Mouse (Mus musculus) erythroid progenitor cell, adult 5-6 weeks (primary cell): ENCODE measurements at regions not wholly inside any gene's neighbourhood (a gene's known extent, or its start where the extent isn't known, plus 50 kb on each side); places are given as distances from the start of the nearest gene placed in this dataset.

Experiments used
- ATAC-seq: replicated peaks from 2 replicates; pipeline ENCODE4 v1.8.0; 2016; ENCODE audit warnings: moderate number of reproducible peaks, mild to moderate bottlenecking, moderate TSS enrichment, inconsistent platforms; ENCODE audit not compliant: poor library complexity, low FRiP score, severe bottlenecking

DNA sequence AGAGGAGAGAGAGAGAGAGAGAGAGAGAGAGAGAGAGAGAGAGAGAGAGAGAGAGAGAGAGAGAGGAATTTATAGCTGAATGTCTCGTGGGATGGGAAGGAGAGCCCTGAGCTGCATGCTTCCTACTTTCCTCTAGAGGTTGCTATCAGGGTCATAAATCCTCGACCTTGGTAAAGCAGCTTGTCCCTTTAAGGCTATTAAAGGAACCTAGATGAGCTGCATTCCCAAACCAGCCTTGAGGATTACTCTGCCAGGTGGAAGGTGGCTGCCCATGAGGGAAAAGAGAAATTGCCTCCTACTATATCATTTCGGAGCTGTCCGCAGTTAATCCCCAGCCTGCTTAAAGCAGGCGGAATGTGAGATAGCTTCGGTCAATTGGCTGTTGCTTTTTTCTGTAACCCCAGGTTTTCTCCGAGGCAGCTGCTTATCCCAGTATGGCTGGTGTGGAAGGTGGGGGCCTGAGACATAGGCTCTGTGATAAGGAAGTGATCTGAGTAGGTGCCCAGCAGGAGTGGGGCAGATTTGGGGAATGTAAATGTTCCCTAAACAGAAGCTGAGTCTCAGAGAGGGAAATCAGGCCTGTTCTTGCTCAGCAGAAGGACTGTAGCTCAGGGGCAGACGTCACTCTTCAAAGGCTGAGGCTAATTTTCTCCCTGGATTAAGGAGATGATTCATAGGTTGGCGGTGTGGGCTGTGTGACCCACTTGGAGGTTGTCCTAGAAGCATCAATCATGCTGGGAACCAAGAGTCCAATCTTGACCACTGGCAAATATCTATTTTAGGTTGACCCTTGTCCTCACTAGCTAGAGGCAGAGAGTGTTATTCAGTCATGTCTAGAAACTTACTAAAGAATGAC is 255.2 kb upstream of the Camk1g start:
- no peak for ATAC-seq

- no peak for ATAC-seq
These were observed 253.5 kb upstream of the Camk1g start for GRCm38 (mm10) chr1:193623571-193623970.

DNA sequence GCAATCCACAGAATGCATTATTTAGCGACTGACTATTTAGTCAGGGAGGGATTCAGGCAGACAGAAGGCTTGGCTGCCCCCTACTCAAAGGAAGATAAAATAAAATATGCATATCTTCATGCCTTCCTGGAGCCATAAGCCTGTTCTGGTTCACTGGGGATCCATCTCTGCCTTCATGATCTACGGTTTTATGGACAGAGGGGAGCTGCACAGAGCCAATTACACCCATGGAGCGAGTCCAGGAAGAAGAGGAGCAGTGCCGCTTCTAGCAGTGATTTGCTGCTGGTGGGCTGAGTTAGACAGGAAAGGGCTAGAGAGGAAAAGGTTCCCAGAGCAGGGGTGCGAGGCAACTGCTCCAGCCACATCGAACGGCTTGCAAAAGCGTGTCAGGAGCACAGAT is 248.2 kb upstream of the Camk1g start:
- ATAC-seq: no peak

GRCm38 (mm10) chr1:193610471-193610870 is 240.4 kb upstream of the Camk1g start:
- ATAC-seq: no peak

DNA sequence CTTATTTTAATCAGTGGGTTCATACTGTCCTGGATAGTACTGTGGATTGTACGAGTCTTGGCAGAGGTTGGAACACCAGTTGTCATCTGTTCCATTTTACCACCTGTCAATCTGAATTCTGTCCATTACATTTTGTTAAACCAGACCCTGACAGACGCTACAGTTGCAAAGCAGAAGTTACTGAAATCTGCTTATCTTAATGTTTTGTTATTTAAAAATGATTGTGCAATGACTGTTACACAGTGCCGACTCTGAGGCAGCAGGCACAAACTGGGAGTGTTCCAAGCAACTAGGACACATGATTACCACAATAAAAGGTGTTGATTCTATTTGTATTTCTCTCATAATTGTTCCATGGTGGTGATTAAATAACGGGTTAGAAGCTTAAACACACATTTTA is 229.8 kb upstream of the Camk1g start:
- ATAC-seq: no peak

DNA sequence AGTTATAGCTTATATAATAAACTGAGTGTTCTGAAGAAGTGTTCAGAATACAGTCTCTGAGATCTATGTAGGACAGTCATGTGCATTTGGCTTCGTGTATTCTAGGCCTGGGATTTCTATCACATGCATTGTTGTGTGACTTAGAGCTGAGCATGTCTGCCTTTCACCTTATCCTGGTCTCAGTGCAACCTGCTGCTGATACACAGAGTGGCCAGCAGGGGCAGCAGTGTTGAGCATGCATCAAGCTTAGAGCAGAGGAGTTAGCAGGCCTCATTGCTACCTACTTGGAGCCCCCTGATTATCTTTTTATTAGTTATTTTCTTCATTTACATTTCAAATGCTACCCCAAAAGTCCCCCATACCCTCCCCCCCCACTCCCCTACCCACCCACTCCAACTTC is 229.1 kb upstream of the Camk1g start:
- ATAC-seq: peak; percentile 81

- no peak for ATAC-seq
These were observed 220.3 kb upstream of the Camk1g start for GRCm38 (mm10) chr1:193590301-193590829.

- 0 out of 2 replicates have a peak, but pooled peaks have one; percentile 45 for ATAC-seq
These were observed 218.7 kb upstream of the Camk1g start for GRCm38 (mm10) chr1:193588477-193589464.

GRCm38 (mm10) chr1:193587317-193587716 is 217.2 kb upstream of the Camk1g start:
- ATAC-seq: no peak

- ATAC-seq: no peak
These were observed 216.8 kb upstream of the Camk1g start for GRCm38 (mm10) chr1:193586896-193587295.

DNA sequence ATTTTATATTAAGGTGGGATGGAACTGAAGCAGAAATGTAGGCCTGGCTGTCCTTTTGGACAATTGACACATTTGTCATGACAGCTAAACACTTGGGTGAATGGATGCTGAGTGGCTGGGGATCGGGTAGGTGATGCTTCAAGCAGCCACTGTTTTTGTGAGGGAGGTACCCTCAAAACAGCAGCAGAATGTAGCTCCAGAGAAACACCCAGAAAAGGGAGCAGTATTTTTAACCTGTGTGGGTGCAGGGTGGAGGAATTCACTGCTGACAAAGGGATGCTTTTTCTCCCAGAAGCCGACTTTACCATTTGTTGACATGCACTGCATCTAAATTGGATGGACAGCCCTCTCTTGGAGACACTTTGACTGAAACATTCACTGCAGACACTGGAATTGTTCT is 213.7 kb upstream of the Camk1g start:
- no peak for ATAC-seq

DNA sequence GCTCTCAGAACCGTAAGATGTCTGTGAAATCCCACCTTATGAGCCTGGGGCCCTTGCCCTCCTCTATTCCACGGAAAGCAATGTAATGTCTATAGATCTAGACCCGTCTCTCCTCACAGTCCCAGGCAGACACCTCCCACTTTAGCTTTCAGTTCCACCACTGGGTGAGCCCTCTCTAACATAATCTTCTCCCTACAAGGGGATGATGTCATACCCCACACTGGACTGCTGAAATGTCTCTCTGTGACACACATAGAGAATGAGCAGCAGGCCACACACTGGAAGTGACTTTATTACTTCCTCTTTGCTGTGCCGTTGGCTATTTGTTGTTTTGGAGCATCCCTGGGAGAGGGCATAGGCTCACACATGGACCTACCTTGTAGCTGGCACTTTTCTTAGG is 210.3 kb upstream of the Camk1g start:
- no peak for ATAC-seq

DNA sequence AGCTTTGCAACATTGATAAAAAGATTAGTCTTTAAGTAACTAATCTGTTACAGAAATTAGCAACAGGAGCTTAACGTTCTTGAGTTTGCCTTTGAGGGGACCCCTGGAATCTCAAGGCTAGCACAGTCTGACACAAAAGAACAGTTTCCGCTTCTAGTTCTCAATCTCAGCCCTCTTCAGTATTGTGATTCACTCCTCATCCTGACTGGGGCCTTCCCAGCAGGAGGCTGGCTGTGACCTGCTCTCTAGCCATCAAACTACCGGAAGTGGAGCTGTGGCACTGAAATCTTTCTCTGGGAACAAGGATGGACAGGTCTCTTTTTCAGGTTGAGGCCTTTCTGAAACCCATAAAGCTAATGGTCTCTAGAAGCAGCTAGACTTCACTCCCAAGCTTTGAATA is 209.6 kb upstream of the Camk1g start:
- no peak for ATAC-seq

DNA sequence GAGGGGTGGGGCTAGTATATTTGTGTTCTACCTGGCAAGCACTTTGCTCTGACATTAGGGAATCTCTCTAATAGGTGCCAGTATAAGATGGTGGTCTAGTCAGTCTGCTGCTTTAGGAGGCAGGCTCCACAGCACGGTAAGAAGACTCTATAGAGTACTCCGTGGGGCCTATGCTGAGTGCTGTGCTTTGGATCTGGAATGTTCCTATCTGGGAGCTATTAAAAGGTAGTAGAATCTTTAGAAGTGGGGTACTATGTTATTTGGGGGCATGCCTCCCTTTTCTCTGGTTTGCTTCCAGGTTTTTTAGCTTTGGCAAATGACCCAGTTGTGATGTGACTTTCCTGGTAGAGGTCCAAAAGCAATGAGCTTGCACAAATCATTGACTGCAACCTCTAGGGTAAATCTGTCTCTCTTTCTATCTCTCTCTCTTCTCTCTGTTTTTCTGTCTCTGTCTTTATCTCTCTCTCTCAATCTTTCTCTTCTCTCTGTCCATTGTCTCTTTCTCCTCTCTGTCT is 208.6 kb upstream of the Camk1g start:
- ATAC-seq: no peak

- ATAC-seq: no peak
These were observed 207.7 kb upstream of the Camk1g start for GRCm38 (mm10) chr1:193577821-193578220.

DNA sequence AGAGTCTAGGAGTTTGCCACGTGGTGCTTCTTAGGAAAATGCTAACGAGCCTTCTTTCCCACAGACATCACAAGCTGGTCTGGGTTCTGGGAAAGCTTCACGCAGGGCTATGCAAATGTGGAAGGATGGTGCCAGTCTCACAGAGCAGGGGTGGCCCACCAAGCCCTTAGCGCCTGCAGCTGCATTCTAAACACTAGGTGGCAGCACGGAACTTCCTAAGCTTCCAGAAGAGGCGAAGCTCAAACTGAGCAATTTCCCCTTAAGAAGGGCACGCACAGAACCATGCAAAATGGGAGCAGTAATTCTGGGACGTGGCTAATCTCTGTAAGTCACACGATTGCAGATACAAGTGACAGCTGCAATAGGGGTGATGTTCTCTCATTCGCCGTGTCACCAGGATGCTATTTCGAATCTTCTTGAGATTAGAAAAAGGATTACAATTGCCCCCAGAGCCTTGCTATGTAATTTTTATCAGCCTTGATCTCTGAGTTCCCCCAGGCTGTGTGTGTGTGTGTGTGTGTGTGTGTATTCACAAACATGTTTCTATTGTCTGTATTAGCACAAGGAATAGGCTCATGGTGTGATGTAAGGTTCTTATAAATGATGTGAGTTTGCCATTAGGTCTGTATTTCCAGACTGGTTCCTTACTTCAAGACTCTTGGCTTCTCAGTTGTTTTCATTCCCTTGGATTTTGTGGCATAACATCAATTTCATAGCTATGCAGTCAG is 206.1 kb upstream of the Camk1g start:
- peak; percentile 66; the same call in 1 of the 2 replicates for ATAC-seq

DNA sequence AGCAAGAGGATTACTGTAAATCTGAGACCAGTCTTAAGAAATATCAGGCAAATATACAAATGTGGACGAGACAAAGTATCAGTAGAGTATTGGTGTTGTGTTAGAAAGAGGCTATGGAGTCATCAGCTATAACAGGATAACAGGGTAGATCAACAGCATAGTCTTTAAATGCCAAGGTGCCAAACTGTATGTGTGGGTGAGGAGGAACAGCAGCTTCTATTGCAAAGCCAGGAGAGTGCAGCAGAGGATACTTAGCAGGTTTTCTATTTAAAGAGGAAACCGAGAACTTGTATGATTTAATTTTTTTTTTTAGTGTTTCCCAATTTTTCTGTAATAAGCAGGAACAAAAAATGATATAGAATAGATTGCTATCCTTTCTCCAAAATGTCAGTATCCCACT is 202.7 kb upstream of the Camk1g start:
- ATAC-seq: no peak

GRCm38 (mm10) chr1:193572411-193572810 is 202.3 kb upstream of the Camk1g start:
- ATAC-seq: no peak

DNA sequence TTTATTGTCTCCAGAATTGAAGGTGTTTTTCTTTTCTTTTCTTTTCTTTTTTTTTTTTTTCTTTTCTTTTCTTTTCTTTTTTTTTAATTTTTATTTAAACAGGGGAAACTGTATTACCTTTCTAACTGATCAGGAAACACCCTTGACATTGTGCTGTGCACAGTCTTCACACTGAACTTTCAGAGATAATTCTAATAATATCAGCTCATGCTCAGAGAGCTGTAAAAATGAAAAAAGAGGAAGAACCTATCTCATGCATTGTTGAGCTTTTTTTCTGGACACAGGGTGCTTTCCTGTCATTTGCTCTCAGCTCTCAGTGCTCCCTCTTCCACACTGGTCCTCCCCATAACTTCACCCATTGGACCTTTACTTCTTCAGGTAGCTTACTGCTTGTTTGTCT is 201.0 kb upstream of the Camk1g start:
- no peak for ATAC-seq
